Mouse (Mus musculus): ENCODE data around the gene Plekhf1. TPM values are rescaled to one million over a fixed set of nuclear protein-coding genes. Genes with fewer than 3 reads are reported as not detected.

Gene Plekhf1
- 4.8 and 5.0 TPM in 2 replicates for polyA plus RNA-seq (2015; fragmentation: Nextera tagmentation; extraction: Ambion mirVana)

DNA sequence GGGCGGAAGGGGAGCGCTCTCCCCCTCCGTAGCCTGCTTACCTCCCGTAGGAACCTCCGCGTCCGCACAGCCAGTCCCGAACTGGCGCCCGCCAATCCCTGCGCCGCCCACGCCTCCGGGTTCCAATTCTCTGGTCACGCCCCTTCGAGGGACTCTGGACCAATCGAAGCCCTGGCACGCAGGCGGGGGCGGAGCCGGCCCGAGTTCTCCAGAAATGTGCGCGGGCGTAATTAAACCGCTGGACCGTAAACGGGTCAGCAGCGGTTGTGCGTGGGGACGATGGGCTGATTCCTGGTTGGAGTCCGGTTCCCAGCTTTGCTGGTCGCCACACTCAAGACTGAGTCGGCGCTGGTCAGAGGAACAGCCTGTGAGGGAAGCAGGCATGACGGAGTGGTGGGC is at the start of gene Plekhf1:
Plekhf1 (minus strand) TSS at position 117 of the 399 bp plus-strand sequence.
- H3K27ac ChIP-seq = peak within 1 kb of the TSS; percentile 89
- H3K9ac ChIP-seq (ENCODE audit: low read depth, low read length) = peak within 1 kb of the TSS; percentile 69
- peak; percentile 97 for DNase-seq (ENCODE audit: low spot score)
- ATAC-seq (replicated peaks; ENCODE audit: low FRiP score, low read depth) = peak; percentile 93
- H3K36me3 ChIP-seq (ENCODE audit: insufficient read depth, low read length) = no peaks in the 10 kb centered on the region
- H3K27me3 ChIP-seq (ENCODE audit: insufficient read depth, low read length) = no peaks in the 10 kb centered on the region
- no peaks in the 10 kb centered on the region for H3K9me3 ChIP-seq (replicated peaks; ENCODE audit: low read length)
- peak within 1 kb of the TSS; percentile 85 for H3K4me2 ChIP-seq (ENCODE audit: low read length)
- H3K4me1 ChIP-seq (replicated peaks; ENCODE audit: insufficient read depth, low read length) = peaks cover 11% of the 10 kb centered on the region; the same call in 1 of the 2 replicates
- under 1% methylated on average over 36 of the region's 36 CpGs for WGBS
- TF ChIP-seq CTCF (IDR thresholded peaks at IDR 0.05; ENCODE audit: low read depth) = no peak
- peak within 1 kb of the TSS; percentile 64 for H3K4me3 ChIP-seq (replicated peaks; ENCODE audit: low read depth, low read length)

DNA sequence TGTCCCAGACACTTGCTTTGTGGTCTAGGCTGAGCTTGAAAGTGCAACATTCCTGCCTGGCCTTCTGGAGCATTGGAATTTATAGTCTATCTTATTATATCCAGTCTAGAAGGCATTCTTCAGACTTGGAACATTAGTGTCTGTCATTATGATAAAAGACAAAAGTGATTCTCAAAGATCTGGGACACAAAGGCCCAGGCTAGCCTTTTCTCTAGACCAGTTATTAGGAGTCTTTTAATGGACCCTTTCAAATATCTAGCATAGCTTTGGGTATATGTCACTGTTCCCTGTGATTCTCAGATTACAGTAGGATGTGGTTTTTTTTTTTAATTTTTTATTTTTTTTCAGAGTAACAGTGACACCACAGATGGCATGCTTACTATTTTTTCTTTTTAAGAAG is 44.7 kb upstream of the Plekhf1 start:
- Histone ChIP-seq H3K36me3 (ENCODE audit: insufficient read depth, low read length) (no peaks in the 10 kb centered on the region), H3K9ac (ENCODE audit: low read depth, low read length) (no peak overlapping the region), H3K4me3 (replicated peaks; ENCODE audit: low read depth, low read length) (no peak overlapping the region), H3K9me3 (replicated peaks; ENCODE audit: low read length) (no peaks in the 10 kb centered on the region), H3K27ac (no peak overlapping the region), H3K4me1 (replicated peaks; ENCODE audit: insufficient read depth, low read length) (peaks cover 9% of the 10 kb centered on the region; the same call in 1 of the 2 replicates), H3K27me3 (ENCODE audit: insufficient read depth, low read length) (no peaks in the 10 kb centered on the region), H3K4me2 (ENCODE audit: low read length) (no peak overlapping the region)
- TF ChIP-seq CTCF (IDR thresholded peaks at IDR 0.05; ENCODE audit: low read depth) = no peak
- ATAC-seq (replicated peaks; ENCODE audit: low FRiP score, low read depth) = no peak
- no peak for DNase-seq (ENCODE audit: low spot score)

DNA sequence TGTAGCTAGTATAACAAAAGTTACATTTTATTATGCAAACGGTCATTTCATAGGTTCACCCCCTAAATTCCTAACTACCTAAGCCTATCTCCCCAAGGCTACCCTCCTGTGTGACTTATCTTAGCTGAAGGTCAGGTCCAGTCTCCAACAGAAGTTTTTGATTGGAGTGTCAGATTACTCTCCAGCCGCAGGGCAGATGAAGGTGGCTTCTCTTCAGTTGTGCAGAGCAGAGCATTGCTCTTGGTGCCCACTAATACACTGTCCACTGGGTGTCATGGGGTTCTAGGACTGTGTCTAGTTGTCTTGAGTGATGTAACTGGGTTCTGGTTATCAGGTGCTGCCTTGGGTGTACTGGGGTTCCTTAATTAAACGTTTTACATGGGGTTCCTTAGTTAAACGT is 44.0 kb upstream of the Plekhf1 start:
- H3K9ac ChIP-seq (ENCODE audit: low read depth, low read length) = peak overlapping the region; percentile 75
- 0 out of 2 replicates have a peak, but pooled peaks cover 1% of the 10 kb centered on the region for H3K36me3 ChIP-seq (ENCODE audit: insufficient read depth, low read length)
- H3K4me1 ChIP-seq (replicated peaks; ENCODE audit: insufficient read depth, low read length) = peaks cover 9% of the 10 kb centered on the region; the same call in 1 of the 2 replicates
- TF ChIP-seq CTCF (IDR thresholded peaks at IDR 0.05; ENCODE audit: low read depth) = no peak
- peak overlapping the region; percentile 79 for H3K4me3 ChIP-seq (replicated peaks; ENCODE audit: low read depth, low read length)
- H3K9me3 ChIP-seq (replicated peaks; ENCODE audit: low read length) = no peaks in the 10 kb centered on the region
- ATAC-seq (replicated peaks; ENCODE audit: low FRiP score, low read depth) = 0 out of 2 replicates have a peak, but pooled peaks have one; percentile 23
- H3K27me3 ChIP-seq (ENCODE audit: insufficient read depth, low read length) = no peaks in the 10 kb centered on the region
- WGBS = 12% methylated on average over 4 of the region's 4 CpGs
- DNase-seq (ENCODE audit: low spot score) = peak; percentile 17
- H3K27ac ChIP-seq = no peak overlapping the region
- H3K4me2 ChIP-seq (ENCODE audit: low read length) = peak overlapping the region; percentile 81

DNA sequence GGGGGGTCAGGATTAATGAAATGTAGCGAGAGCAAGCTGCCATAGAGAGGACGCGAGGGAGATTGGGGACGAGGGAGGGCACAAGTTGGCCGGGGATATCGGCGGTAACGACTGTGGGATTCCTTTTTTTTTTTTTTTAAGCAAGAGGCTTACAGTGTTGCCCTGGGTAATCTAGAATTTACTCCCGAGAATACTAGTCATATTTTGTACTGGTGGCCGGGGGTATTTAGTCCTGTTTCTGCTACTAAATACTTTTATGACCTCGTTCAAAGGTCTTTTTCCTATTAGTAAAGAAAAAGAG is 43.6 kb upstream of the Plekhf1 start:
- H3K36me3 ChIP-seq (ENCODE audit: insufficient read depth, low read length) = 0 out of 2 replicates have a peak, but pooled peaks cover 2% of the 10 kb centered on the region
- DNase-seq (ENCODE audit: low spot score) (no peak), ATAC-seq (replicated peaks; ENCODE audit: low FRiP score, low read depth) (no peak; the same call in 1 of the 2 replicates)
- peak overlapping the region; percentile 81 for H3K4me2 ChIP-seq (ENCODE audit: low read length)
- H3K4me3 ChIP-seq (replicated peaks; ENCODE audit: low read depth, low read length) = peak overlapping the region; percentile 79
- WGBS = 2% methylated on average over 11 of the region's 11 CpGs
- no peak for TF ChIP-seq CTCF (IDR thresholded peaks at IDR 0.05; ENCODE audit: low read depth)
- peak overlapping the region; percentile 55; the same call in 1 of the 2 replicates for H3K27ac ChIP-seq
- H3K9me3 ChIP-seq (replicated peaks; ENCODE audit: low read length) = no peaks in the 10 kb centered on the region
- H3K9ac ChIP-seq (ENCODE audit: low read depth, low read length) = peak overlapping the region; percentile 75
- H3K4me1 ChIP-seq (replicated peaks; ENCODE audit: insufficient read depth, low read length) = peaks cover 9% of the 10 kb centered on the region; the same call in 1 of the 2 replicates
- no peaks in the 10 kb centered on the region for H3K27me3 ChIP-seq (ENCODE audit: insufficient read depth, low read length)

DNA sequence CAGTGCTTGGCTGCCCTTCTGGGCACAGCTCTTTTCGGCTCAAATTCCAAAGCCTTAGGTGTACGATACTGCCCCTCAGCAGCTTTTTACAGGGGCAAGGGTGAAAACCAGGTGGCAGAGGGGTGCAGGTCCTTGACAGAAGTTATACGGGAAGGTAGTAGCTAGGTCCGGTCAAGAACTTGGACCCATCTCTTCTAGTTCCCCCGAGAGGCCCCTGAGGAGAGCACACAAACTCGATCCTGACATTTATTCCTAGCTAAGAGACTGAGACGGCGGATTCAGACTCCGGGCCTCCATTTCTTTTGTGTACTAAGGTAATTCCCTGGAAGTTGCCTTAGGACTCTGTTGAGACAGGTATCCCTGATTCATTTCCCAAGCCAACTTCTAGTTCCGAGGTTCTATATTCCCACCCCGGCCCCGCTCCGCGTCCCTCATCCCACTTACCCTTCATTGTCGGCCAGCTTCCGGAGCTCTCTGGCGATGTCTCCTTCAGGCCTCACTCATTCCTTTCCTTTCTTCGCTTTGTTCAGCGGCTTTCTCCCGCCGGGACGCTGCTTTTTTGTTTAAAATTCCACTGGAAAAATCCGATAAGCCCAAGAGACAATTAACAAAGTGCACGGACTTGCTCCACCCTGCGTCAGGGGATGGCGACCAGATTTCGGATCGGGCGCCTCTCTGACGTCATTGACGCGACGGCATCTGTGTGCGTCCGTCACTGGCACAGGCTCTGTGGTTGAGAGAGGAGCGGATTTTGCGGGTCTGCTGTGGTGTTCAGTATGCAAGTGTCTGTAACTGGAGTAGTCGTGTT is 43.1 kb upstream of the Plekhf1 start, which contains the start of gene Pop4:
Pop4 (minus strand) TSS at position 721 of the 808 bp plus-strand sequence.
- Histone ChIP-seq H3K4me1 (replicated peaks; ENCODE audit: insufficient read depth, low read length) (peaks cover 9% of the 10 kb centered on the region; the same call in 1 of the 2 replicates), H3K36me3 (ENCODE audit: insufficient read depth, low read length) (peaks cover 5% of the 10 kb centered on the region; the same call in 1 of the 2 replicates), H3K4me2 (ENCODE audit: low read length) (peak within 1 kb of the TSS; percentile 81), H3K27ac (peak within 1 kb of the TSS; percentile 55), H3K9me3 (replicated peaks; ENCODE audit: low read length) (no peaks in the 10 kb centered on the region), H3K9ac (ENCODE audit: low read depth, low read length) (peak within 1 kb of the TSS; percentile 75), H3K27me3 (ENCODE audit: insufficient read depth, low read length) (no peaks in the 10 kb centered on the region), H3K4me3 (replicated peaks; ENCODE audit: low read depth, low read length) (peak within 1 kb of the TSS; percentile 79)
- DNase-seq (ENCODE audit: low spot score) (peak; percentile 90), ATAC-seq (replicated peaks; ENCODE audit: low FRiP score, low read depth) (peak; percentile 94)
- peak; percentile 18; the same call in 1 of the 2 replicates for TF ChIP-seq CTCF (IDR thresholded peaks at IDR 0.05; ENCODE audit: low read depth)
- under 1% methylated on average over 38 of the region's 38 CpGs for WGBS

- peaks cover 41% of the 10 kb centered on the region for H3K36me3 ChIP-seq (ENCODE audit: insufficient read depth, low read length)
- ATAC-seq (replicated peaks; ENCODE audit: low FRiP score, low read depth) (0 out of 2 replicates have a peak, but pooled peaks have one; percentile 43), DNase-seq (ENCODE audit: low spot score) (peak; percentile 77)
- H3K9me3 ChIP-seq (replicated peaks; ENCODE audit: low read length) = no peaks in the 10 kb centered on the region
- no peak overlapping the region for H3K4me3 ChIP-seq (replicated peaks; ENCODE audit: low read depth, low read length)
- TF ChIP-seq CTCF (IDR thresholded peaks at IDR 0.05; ENCODE audit: low read depth) = peak; percentile 81
- WGBS = 87% methylated on average over 8 of the region's 8 CpGs
- H3K4me1 ChIP-seq (replicated peaks; ENCODE audit: insufficient read depth, low read length) = peaks cover 9% of the 10 kb centered on the region; the same call in 1 of the 2 replicates
- H3K4me2 ChIP-seq (ENCODE audit: low read length) = no peak overlapping the region
- H3K27me3 ChIP-seq (ENCODE audit: insufficient read depth, low read length) = no peaks in the 10 kb centered on the region
- H3K27ac ChIP-seq = no peak overlapping the region
- no peak overlapping the region for H3K9ac ChIP-seq (ENCODE audit: low read depth, low read length)
These were observed 39.3 kb upstream of the Plekhf1 start for GRCm38 (mm10) chr7:38267006-38267680.

All from kidney, postnatal 0 days (tissue).